Mouse (Mus musculus) liver, embryonic 15.5 days (tissue): ENCODE results near the gene Entpd4b. TPM values are rescaled to one million over a fixed set of nuclear protein-coding genes. Genes with fewer than 3 reads are reported as not detected.
"Not testable (repeated sequence)": the region's sequence is repeated elsewhere in the genome, so short reads cannot be mapped to it uniquely, and the experiment has no call there.

Experiments used
- ATAC-seq: fragments of 200-750 bp; cut with Nextera tagmentation; 2 replicates; pipeline ENCODE4 v1.8.0; 2017; ENCODE audit warnings: moderate number of reproducible peaks, mild to moderate bottlenecking, moderate library complexity; ENCODE audit not compliant: insufficient read depth
- H3K27ac ChIP-seq: fragments of 300-500 bp; sonication (generic); replicated peaks from 2 replicates; pipeline ENCODE4 v1.5.1; 2015; ENCODE audit warnings: mild to moderate bottlenecking, inconsistent platforms
- H3K27me3 ChIP-seq: fragments of 300-500 bp; sonication (generic); 2 replicates; pipeline ENCODE4 v1.6.1; 2015; ENCODE audit warnings: mild to moderate bottlenecking, inconsistent platforms
- H3K36me3 ChIP-seq: fragments of 300-500 bp; sonication (generic); replicated peaks from 2 replicates; pipeline ENCODE4 v1.6.1; 2015; ENCODE audit warnings: moderate library complexity, mild to moderate bottlenecking, inconsistent platforms
- H3K4me1 ChIP-seq: fragments of 300-500 bp; sonication (generic); replicated peaks from 2 replicates; pipeline ENCODE4 v1.6.1; 2015; ENCODE audit warnings: inconsistent platforms
- H3K4me2 ChIP-seq: fragments of 300-500 bp; sonication (generic); 2 replicates; pipeline ENCODE4 v1.6.1; 2015; ENCODE audit warnings: moderate library complexity, mild to moderate bottlenecking, inconsistent platforms
- H3K4me3 ChIP-seq: fragments of 300-500 bp; sonication (generic); replicated peaks from 2 replicates; pipeline ENCODE4 v1.5.1; 2015; ENCODE audit warnings: mild to moderate bottlenecking, inconsistent platforms
- H3K9ac ChIP-seq: fragments of 300-500 bp; sonication (generic); 2 replicates; pipeline ENCODE4 v1.6.1; 2015; ENCODE audit warnings: moderate library complexity, mild to moderate bottlenecking, inconsistent platforms
- H3K9me3 ChIP-seq: fragments of 300-500 bp; sonication (generic); replicated peaks from 2 replicates; pipeline ENCODE4 v1.6.1; 2016; ENCODE audit warnings: inconsistent platforms
- WGBS: fragments of 180-500 bp; shearing (Covaris S2); methylation state at CpG from one replicate; pipeline ENCODE4 v1.1.7; 2015; ENCODE audit warnings: mixed read lengths; ENCODE audit not compliant: insufficient replicate concordance; 5-methylcytosine and 5-hydroxymethylcytosine counted together
- polyA plus RNA-seq: library from polyadenylated mRNA; unstranded; fragments of >200 nt; fragmentation: Nextera tagmentation; extraction: Ambion mirVana; gene quantifications from 2 replicates; pipeline ENCODE4 v1.2.1, GENCODE M21; 2015

The Entpd4b gene
- polyA plus RNA-seq, 1 experiment from 2014 or later = 3.8 TPM

- not testable (repeated sequence) for H3K9ac ChIP-seq, H3K4me3 ChIP-seq, H3K27me3 ChIP-seq, H3K9me3 ChIP-seq, H3K36me3 ChIP-seq, H3K4me2 ChIP-seq, H3K4me1 ChIP-seq, ATAC-seq, H3K27ac ChIP-seq
- WGBS = no CpG with 5 or more reads among the region's 8 CpGs
These were observed 1.6 kb downstream of the Entpd4b start for GRCm38 (mm10) chr14:69556820-69557219.

GRCm38 (mm10) chr14:69557550-69557949 is 2.3 kb downstream of the Entpd4b start:
- H3K9me3 ChIP-seq, H3K4me3 ChIP-seq, H3K4me2 ChIP-seq, H3K9ac ChIP-seq, H3K27me3 ChIP-seq, ATAC-seq, H3K27ac ChIP-seq, H3K4me1 ChIP-seq, H3K36me3 ChIP-seq: not testable (repeated sequence)
- WGBS = no CpG with 5 or more reads among the region's 14 CpGs

Other genes with a start within 250 kb of the Entpd4b start
- 0.20 and 0.63 TPM in 2 replicates for gene Gm16867, start 52.1 kb upstream of the Entpd4b start, polyA plus RNA-seq
- gene Gm27179, start 42.9 kb upstream of the Entpd4b start, polyA plus RNA-seq = 0.03 TPM in 1 of 2 replicates, not detected in the other